Mouse (Mus musculus): ENCODE measurements around the gene Prmt9. TPM values are rescaled to one million over a fixed set of nuclear protein-coding genes. Genes with fewer than 3 reads are reported as not detected.

Prmt9 gene
- total and polyA plus RNA-seq, 3 experiments = 14.2 to 16.9 (median 14.3) TPM

- in situ Hi-C loops (cut with MboI; ENCODE audit: low pct_ligation_motif_present, low pct_unique_long_range_greater_than_20kb, low sequenced_read_pairs) (loop anchor here (10.0 kb wide), 1 partner anchor 374 kb away; no protein-coding TSS in a partner anchor), dilution Hi-C loops (cut with MboI; ENCODE audit: extremely low pct_ligation_motif_present, extremely low pct_unique_long_range_greater_than_20kb, low sequenced_read_pairs) (no loop called here)
- Histone ChIP-seq H3K4me2 (ENCODE audit: insufficient read depth, low read depth, poor library complexity, severe bottlenecking) (no peak overlapping the region), H3K27ac (ENCODE audit: insufficient read depth, low read depth) (no peak overlapping the region), H3K27me3 (replicated peaks) (no peaks in the 10 kb centered on the region), H3K4me1 (ENCODE audit: control insufficient read depth in 1 of 2, insufficient read depth in 2 of 2) (peaks cover 0 to 8% of the 10 kb centered on the region in 2 experiments; a peak in 2 of 4 replicates), H3K4me3 (replicated peaks in 1 of 3; ENCODE audit: low read depth in 2 of 3, low read length in 2 of 3, poor library complexity in 1 of 3) (no peak overlapping the region), H3K79me2 (replicated peaks; ENCODE audit: control insufficient read depth, extremely low read depth, insufficient read depth, poor library complexity, severe bottlenecking) (no peaks in the 10 kb centered on the region), H3K9ac (ENCODE audit: insufficient read depth, low read depth) (no peak overlapping the region), H3K36me3 (replicated peaks in 1 of 2; ENCODE audit: control insufficient read depth in 1 of 2, insufficient read depth in 1 of 2, low read length in 1 of 2) (no peaks in the 10 kb centered on the region), H3K9me3 (replicated peaks; ENCODE audit: low read length) (no peaks in the 10 kb centered on the region)
- no peak for DNase-seq (ENCODE audit: extremely low read depth)
- TF ChIP-seq MEF2A (IDR thresholded peaks at IDR 0.05; ENCODE audit: borderline replicate concordance, low read depth, low read length) = no peak
- no peak for TF ChIP-seq BHLHE40 (IDR thresholded peaks at IDR 0.05; ENCODE audit: low read depth, low read length)
- no peak for TF ChIP-seq SMC3 (IDR thresholded peaks at IDR 0.05; ENCODE audit: low read depth, low read length)
- TF ChIP-seq E2F4 (IDR thresholded peaks at IDR 0.05; ENCODE audit: insufficient replicate concordance, low read depth, low read length) = no peak
- TF ChIP-seq IRF4 (IDR thresholded peaks at IDR 0.05; ENCODE audit: low read depth, low read length) = no peak
- no peak for TF ChIP-seq ZKSCAN1 (IDR thresholded peaks at IDR 0.05; ENCODE audit: borderline replicate concordance, low read depth, low read length)
- TF ChIP-seq USF1 (IDR thresholded peaks at IDR 0.05; ENCODE audit: low read depth, low read length) = no peak
- no peak for TF ChIP-seq CHD2 (IDR thresholded peaks at IDR 0.05; ENCODE audit: low read length)
- no peak for TF ChIP-seq POLR2AphosphoS2 (IDR thresholded peaks at IDR 0.05; ENCODE audit: low read depth, low read length)
- TF ChIP-seq MAX (IDR thresholded peaks at IDR 0.05; ENCODE audit: low read length) = no peak
- no peak for TF ChIP-seq UBTF (IDR thresholded peaks at IDR 0.05; ENCODE audit: low read depth, low read length)
- TF ChIP-seq SIN3A (IDR thresholded peaks at IDR 0.05; ENCODE audit: low read length) = no peak
- TF ChIP-seq PAX5 (IDR thresholded peaks at IDR 0.05; ENCODE audit: low read length) = no peak
- no peak for TF ChIP-seq MAFK (IDR thresholded peaks at IDR 0.05; ENCODE audit: insufficient replicate concordance, low read length)
Measured at GRCm38 (mm10) chr8:77630691-77631090, 81.5 kb downstream of the Prmt9 start.

Other genes starting within 250 kb of the Prmt9 start
- gene Arhgap10, start 31.4 kb upstream of the Prmt9 start, total RNA-seq (2012; rRNA removed) = 5.2 and 5.9 TPM in 2 replicates
- 2.7 and 3.1 TPM in 2 replicates for gene Arhgap10, start 31.4 kb upstream of the Prmt9 start, total RNA-seq (2014; rRNA removed)
- gene Arhgap10, start 31.4 kb upstream of the Prmt9 start, polyA plus RNA-seq (2012; ENCODE audit: insufficient read length, low read depth) = 3.9 and 4.8 TPM in 2 replicates
- 25.1 and 29.0 TPM in 2 replicates for gene Tmem184c, start 61.3 kb downstream of the Prmt9 start, total RNA-seq (2012; rRNA removed)
- gene Tmem184c, start 61.3 kb downstream of the Prmt9 start, total RNA-seq (2014; rRNA removed) = 53.2 and 60.4 TPM in 2 replicates
- gene Tmem184c, start 61.3 kb downstream of the Prmt9 start, polyA plus RNA-seq (2012; ENCODE audit: insufficient read length, low read depth) = 29.1 and 29.5 TPM in 2 replicates
- gene Ednra, start 175.1 kb downstream of the Prmt9 start, total RNA-seq (2012; rRNA removed) = 0.04 and 0.08 TPM in 2 replicates
- gene Ednra, start 175.1 kb downstream of the Prmt9 start, total RNA-seq (2014; rRNA removed) = not detected in 2 replicates
- gene Ednra, start 175.1 kb downstream of the Prmt9 start, polyA plus RNA-seq (2012; ENCODE audit: insufficient read length, low read depth) = 0.07 and 0.09 TPM in 2 replicates